Mouse (Mus musculus) Muller cell, postnatal 12 days (primary cell): ENCODE results near the gene Eapp.
A peak's percentile ranks its signal among the peaks of the same experiment; 100 is the strongest.

ENCODE experiments used
- DNase-seq: peaks from one replicate; pipeline ENCODE4 v3.0.0-alpha.2; 2015; ENCODE audit errors: inconsistent ontology term

Gene Eapp

DNA sequence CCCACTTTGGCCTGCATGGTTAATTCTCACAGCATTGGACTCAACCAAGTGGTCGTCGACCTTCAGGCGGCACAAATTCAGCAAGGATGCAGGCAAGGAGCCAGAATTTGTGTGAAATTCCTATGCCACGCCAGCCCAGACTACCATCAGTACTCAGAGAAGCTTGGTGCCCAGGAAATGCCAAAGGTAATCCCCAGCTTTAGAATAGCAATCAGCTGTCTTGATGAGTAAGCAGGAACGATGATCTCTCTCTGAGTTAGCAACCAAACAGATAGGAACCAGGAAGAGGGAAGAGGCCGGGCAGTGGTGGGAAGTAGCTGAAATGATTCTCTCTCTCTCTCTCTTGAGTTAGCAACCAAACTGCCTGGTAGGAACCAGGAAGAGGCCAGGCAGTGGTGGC, 55.4 kb downstream of the Eapp start:
- peak; percentile 59 for DNase-seq

DNA sequence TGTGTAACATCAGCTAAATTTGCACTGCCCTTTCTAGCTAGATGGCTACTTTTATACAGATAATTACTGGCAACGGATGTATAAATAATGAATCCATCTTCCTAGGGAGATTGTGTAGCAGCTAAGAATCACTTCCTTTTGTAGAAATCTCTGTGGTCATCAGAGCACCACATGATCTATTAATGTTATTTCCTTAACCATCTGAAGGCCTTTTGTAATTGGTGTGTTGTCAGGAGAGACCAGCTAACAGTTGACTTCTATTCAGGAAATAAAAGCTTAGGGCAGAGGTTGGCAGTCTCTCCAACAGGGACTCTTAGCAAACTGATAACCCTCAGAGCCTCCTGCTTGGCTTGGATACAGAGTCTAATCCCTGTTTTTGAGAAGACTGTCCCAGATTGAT, 58.7 kb downstream of the Eapp start:
- DNase-seq = no peak

DNA sequence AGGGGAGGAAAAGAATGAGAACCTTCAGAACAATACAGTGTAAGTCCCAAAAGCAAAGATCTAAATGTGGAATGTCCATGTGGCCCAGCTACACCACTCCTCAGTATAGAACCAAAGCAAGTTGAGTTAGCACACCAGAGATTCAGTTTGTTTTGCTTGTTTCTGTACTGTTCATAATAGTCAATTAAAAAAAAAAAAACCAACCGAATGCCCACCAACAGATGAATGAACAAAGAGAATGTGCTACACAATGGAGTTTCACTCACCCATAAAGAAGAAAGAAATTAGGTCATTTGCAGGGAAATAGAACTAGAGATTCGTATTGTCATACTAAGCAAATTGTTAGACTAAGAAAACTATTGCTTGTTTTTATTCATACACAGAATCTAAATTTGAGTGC, 63.6 kb downstream of the Eapp start:
- peak; percentile 91 for DNase-seq

DNA sequence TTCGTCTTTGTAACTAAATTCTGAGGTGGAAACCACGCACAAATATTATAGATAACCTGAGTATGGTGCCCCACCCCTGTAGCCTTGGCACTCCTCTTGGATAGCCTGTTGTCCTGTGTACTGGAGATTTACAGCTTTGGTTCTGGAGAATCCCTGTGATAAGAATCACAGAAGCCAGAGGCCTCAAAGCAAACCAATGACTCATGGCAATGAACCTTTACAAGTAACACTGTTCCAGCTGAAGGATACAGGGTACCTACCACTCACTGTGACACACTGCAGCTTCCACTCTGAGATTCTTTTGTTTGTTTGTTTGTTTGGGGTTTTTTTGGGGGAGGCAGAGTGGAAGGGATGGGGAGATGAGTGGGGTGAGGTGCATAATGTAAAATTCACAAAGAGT, 73.8 kb downstream of the Eapp start:
- no peak for DNase-seq
